Mouse (Mus musculus): ENCODE results near the gene Gatd1.

GRCm38 (mm10) chr7:141440613-141441012, 26.7 kb upstream of the Gatd1 start:
- TF ChIP-seq CTCF (IDR thresholded peaks at IDR 0.05; ENCODE audit: control insufficient read depth, insufficient read depth, low read length) (peak; percentile 77), POLR2A (IDR thresholded peaks at IDR 0.05; ENCODE audit: borderline replicate concordance, control insufficient read depth, low read depth, low read length) (no peak)

Measured in bone marrow, adult 2 months (tissue).